Mouse (Mus musculus): ENCODE results near the gene Cox10.

Gene Cox10

DNA sequence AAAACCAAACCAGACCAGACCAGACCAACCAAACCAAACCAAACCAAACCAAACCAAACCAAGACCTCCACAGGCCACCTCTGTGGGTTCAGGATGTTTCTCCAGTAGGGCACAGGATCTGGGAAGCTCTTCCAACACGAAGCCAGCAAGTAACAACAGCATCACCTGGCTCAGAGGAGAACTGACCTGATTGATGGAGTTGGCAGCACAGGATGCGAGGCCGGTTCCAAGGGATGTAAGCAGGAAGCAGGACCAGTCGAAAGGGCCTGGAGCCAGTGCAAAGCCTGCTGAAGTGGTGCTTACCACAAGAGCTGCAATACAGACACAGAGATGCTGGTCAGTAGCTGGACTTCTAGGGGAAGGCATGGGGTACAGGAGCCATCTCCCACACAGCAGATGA lies 34.2 kb downstream of the Cox10 start:
- DNase-seq (ENCODE audit: low spot score) = no peak

DNA sequence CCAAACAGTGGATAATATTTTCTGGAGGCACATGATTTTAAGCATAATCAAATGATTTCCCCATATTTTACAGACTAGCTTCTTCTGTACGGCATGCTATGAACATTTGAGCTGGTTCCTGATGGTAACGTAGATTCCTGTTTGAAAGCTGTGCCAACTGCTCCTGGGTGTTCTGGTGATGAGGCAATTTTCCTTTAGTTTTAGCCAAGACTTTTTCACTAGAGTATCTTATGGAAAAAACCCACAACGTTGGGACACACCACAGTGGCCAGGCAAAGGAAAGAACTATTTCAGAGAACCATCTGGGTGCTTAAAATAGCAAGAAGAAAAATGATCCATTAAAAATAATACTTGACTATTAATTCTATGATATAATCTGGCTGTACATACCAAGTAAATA lies 35.2 kb downstream of the Cox10 start:
- DNase-seq (ENCODE audit: low spot score) = no peak

DNA sequence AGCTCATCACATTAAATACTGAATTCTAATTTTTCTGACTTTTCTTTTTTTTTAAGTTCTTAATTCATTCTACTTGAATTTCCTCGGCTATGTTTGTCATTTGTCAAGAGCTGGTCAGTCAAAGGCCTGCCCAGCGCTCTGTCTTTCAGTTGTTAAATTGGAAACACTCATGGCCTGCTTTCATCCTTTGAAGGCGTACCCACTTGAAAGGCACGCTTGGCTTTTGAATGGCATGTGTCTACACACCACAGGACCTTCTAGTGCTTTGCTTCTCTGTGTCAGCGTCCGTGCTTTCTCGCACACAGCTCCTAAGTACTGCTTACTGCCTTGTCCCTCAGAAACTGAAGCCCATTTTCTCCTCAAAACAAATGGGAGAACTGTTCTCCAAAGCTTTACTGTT lies 38.0 kb downstream of the Cox10 start:
- no peak for DNase-seq (ENCODE audit: low spot score)

DNA sequence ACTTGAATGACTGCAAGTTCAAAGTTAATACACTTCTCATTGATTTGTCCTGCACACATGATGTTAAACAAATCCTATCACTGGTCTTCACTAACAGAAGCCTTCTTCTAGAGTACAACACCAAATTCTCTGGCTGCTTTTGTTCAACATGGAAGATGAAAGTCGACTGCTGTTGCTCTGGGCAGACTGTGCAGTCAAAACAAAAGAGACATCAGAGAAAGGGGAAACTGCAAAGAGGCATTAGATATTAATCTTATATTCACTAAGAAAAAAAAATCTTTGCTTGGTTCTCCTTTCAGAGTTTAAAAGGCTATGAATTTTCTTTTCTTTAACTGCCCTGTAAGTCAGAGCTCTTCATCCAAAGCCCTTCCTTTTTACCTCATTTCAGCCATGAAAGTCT lies 39.7 kb downstream of the Cox10 start:
- no peak for DNase-seq (ENCODE audit: low spot score)

DNA sequence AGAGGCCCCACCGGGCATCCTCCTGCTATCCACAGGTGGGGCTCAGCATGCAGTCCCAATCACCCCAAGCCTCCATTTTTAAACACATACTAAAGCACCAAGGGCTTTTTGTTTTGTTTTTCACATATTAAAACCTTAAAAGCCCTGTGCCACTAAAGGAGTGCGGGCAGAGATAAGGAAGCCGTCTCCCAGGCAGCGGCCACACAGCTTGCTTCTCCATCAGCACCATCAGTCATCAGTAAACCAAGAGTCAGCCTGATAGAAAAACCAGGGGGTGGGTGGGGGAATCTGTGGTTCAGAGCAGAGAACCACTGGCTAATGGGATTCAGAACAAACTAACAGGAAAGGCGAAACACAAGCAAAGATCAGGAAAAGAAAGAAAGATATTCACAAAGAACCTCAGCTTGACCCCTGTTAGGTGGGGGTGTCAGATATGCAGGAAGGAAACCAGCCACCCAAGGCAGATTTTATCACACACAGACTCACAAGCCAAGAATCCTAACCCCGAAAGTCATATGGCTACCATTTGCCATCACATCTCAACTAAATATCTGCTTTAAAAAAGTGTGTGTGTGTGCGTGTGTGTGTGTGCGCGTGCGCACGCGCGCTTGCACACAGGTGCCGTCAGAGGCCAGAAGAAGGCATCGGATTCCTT lies 41.7 kb downstream of the Cox10 start:
- no peak for DNase-seq (ENCODE audit: low spot score)

DNA sequence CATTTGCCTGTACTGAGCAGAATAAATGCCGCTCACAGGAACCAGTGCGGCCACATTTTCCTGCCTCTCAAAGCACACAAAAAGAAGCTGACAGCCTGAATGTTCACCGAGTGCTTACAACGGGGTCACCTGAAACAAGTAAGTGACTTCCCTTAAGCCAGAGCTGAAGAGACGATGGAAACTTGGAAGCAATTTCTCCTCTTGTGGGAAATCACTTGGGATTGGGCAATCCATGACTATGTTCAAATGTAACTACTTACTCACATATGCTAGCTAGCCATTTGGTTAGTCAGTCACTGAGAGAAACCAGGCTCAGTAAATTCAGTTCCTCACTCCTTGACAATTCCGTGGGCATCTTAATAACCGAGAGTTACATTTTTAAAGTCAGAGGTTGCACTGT lies 43.0 kb downstream of the Cox10 start:
- DNase-seq (ENCODE audit: low spot score) = no peak

DNA sequence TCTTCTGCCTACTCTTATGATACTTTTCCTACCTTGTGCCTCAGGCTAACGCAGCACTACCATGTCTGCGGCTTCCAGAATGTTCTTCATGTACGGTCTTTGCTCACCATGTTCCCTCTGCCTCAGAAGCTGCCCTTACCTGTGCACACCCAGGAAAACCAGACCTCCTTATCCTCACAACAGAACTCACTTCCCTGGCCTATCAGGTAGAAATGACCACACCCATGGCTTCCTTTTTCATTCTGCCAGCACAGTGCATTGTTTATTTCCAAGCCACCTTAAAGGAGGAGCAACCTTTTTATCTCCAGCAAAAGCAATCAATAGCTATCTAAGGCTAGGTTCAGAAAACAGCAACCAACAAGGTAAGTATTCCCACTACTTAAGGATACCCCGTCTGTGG lies 43.6 kb downstream of the Cox10 start:
- DNase-seq (ENCODE audit: low spot score) = no peak

DNA sequence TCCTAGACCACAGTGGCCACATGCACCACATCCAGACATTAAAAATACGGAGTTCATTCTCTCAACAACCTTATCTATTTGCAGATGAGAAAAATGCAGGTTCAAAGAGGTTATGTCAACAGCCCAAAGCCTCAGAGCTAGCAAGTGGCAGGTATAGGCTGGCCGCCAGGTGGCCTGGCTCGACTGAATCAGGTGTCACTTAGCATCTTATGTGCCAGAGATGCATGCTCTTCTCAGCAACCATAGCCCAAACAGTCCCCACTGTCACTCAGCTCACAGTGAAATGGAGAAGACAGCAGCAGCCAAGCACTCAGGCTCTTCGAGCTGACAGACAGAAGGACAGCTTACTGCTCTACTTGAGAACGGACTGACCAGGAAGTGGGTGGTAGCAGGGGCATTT lies 44.6 kb downstream of the Cox10 start:
- DNase-seq (ENCODE audit: low spot score) = no peak

DNA sequence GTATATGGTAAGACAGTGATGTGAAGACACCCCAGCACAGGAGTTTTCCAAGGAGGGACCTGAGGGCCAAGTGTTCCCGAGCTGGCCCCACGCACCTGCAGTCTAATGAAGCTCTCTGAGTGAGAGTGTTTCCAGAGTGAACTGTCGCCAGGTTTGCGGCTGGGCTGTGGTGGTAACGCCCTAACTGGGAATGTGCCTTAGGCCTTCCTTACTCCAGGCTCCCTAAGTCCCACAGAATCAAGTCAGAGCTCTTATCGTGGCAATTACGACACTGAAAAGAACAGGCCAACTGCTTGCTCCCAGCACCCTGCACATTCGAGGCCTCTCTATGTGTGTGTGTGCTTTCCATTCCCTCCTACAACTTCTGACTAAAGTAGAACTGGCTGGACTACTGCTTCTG lies 51.8 kb downstream of the Cox10 start:
- no peak for DNase-seq (ENCODE audit: low spot score)

DNA sequence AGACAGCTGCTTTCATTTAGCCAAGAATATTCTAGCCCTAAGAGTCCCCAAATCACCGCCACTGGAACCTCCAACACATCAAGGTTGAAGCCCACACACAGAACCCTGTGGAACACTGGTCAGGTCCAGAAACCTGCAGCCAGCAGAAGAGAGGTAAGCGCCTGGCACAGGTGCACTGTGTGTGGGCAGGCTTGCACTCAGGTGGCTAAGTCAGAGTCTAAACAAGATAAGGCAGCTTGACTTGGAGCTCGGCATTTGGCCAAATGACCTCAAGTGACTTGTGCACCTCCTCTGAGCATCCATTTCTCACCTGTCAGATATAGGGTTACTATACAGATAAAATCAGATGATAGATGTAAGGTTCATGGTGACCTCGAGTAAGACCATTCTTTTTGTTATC lies 53.4 kb downstream of the Cox10 start:
- no peak for DNase-seq (ENCODE audit: low spot score)

DNA sequence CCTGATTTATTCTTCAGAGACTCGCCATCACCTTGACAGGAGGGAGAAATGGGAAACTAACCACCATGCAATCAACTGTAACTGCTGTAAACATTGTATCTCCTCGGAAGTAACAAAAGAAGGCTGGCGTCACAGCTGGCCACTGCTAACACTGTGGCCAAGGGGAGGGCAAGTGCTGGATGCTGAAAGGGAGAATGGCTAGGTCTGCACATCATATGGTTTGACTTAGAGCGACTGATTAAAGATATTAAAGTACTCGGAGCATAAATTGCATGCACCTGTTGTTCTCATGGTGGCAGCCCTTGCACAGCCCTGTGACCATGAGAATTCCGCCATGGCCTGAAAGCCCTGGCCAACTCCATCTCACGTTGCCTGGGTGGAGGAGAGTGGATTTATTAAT lies 54.7 kb downstream of the Cox10 start:
- no peak for DNase-seq (ENCODE audit: low spot score)

DNA sequence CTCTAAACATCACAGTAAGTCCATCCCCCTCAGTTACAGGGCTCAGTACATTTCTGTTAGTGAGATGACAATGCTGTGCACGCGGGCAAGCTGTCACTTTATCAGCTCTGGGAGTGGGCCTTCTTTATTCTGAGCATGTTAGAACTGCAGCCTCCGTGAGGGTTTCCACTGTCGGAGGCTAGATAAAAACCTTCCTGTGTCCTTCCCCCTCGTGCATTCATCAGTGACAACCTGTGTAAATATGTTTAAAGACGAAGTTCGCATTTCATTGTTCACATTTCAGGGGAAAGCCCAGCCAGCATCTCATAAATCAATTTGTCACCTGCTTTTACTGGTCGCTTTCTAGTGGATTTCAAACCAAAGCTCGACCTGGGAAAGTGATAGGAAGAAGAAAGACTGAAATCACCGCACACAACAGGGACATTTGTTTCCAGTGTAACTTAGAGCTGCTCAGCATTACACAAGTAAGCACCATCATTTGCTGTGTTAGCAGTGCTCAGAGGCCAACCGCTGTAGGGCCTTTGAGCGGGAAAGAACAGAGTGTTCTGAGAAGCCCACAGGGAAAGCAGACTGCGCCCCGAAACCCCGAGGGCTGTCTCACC lies 55.8 kb downstream of the Cox10 start:
- no peak for DNase-seq (ENCODE audit: low spot score)

DNA sequence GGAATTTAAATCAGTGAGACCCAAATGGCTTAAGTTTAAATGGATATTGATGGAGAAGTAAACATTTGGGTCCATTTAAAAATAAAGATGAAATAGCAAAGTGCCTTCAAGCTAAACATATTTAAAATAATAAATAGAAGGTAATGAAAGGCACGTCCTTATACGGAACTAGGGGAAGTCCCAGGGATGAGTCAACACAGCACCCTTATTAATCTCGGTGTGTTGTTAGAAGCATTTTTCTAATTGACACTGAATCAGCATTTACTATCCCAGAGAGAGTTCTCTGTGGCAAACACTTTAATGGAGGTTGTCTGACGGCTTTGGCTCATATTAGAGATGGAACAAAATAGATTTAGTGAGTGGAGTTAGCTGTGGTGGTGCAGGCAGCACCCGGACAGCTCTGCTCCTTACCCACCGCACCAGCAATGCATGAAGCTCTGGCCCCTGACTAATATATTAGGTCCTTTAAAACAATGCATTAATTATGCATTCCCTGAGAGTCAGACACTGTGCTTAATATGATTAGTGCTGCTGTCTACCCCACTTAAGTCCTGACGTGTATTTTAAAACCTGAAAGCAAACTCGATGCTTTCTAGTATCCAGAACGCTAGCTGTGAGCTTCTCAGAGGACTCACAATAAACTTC lies 56.7 kb downstream of the Cox10 start:
- DNase-seq (ENCODE audit: low spot score) = no peak

DNA sequence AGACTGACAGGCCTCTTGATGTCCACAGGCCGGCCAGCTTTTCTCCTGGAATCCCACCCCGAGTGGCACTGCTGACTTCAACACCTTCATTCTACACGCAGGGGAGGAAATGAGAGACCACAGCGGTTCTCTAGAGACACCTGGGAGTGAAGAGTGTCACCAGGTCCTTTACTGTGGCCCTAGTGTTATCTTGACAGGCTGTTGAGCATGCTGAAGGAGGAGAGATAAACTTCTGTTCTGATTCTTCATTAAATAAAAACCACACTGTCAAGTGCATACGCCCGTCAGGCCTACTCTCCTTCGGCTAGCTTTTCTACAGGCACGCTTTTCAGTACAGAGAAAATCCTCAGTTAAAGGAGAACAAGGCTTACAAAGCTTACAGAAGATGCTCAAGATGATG lies 60.0 kb downstream of the Cox10 start:
- DNase-seq (ENCODE audit: low spot score) = no peak

DNA sequence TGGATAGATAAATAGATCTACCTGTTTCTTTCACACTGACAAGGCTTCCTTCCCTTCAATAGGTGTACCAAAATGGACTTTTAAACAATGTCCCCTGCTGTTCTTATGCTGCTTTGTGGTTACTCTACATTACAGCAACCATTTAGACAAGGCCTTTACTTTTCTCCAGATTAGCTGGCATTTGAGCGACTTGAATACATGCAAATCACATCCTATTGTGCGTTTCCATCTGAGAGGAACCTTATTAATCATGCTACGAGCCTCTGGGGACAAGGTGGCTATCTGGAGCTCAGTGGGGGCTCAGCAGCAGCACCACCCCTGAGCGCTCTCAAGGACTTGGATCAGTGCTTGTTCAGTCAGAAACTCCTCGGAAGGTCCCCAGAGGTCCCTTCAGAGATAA lies 61.1 kb downstream of the Cox10 start:
- DNase-seq (ENCODE audit: low spot score) = no peak

DNA sequence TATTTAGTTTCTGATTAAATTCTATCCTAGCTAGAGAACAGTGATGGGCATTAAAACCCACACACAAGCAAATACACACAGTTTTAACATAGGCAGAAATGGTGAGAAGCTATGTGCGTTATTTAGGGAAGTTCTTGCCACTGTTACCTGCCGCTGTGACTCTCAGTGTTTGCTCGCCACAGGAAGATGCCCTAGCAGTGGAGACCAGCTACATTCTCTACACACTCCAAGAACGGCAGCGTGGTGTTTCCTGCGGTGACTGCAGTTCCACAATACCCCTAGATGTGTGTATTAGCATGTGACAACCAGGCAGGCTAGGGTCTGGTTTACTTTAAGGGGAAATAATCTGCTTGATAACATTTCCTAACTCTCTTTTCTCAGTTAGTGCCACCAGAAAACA lies 64.0 kb downstream of the Cox10 start:
- DNase-seq (ENCODE audit: low spot score) = no peak

DNA sequence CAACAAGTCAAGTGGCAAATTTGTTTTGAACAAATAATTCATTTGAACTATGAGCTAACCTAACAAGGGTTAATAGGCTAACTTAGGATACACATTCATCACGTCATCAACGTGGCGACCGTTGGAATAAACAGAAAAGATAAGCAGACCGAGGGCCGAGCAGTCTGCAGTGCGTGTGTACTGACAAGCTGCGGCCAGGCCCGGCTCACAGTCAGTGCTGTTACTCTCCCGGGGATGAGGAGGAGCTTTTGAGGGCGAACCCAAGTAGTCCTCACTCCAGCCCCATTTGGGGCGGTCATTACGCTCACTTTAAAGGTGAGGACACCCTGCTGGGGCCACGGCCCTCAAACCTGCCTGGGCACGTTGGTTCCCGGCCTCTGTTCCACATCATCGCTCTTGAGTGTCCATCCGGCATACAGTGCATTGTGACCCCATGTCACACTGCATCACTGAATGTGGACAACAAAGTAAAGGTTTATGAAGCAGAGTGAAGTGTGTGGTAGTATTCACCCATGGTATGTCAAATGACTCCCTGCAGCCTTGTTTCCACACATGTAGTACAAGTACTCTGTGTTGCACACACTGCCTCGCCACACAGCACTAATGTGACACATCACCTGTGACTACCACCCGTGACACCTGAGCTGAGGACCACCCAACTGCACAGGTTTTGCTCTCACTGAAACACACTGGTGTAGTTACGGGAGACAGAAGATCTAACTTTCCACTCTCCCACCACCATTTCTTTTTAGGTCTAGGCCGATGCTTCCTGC lies 68.4 kb downstream of the Cox10 start:
- no peak for DNase-seq (ENCODE audit: low spot score)

DNA sequence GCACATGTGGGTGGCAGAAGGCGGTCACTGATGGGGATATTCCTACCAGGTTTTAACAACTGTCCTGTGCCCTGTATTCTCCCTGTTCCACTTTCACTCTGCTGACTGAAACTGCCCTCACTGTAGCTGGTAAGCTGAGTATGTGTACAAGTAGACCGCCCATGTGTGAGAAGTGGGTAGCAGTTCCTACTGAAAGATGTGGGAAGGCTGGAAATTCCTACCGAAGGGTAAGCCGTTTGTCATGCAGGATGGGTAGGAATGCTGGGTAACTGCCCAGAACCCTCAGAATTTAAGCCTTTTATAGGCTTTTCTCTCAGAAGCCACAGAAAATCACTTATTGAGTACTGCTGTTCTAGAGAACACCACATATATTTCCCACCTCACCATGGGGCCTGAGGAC lies 75.1 kb downstream of the Cox10 start:
- DNase-seq (ENCODE audit: low spot score) = no peak

DNA sequence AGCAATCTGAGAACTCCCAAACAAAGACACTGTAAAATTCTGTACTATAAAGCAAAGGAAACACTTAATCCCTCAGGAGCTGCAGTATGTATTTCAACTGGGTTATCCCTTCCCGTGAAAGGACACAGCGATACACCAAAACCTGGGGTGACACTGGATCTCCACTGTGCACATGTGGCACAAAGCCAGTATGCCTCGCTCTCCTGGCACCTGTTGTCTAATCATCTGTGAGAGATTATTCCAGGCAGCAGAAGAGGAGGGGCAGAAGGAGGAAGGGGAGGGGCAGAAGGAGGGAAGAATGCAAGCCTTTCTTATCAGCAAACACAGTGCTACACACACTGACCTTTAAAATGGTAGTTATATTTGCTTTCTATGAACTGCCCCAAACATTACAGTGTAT lies 75.8 kb downstream of the Cox10 start:
- no peak for DNase-seq (ENCODE audit: low spot score)

DNA sequence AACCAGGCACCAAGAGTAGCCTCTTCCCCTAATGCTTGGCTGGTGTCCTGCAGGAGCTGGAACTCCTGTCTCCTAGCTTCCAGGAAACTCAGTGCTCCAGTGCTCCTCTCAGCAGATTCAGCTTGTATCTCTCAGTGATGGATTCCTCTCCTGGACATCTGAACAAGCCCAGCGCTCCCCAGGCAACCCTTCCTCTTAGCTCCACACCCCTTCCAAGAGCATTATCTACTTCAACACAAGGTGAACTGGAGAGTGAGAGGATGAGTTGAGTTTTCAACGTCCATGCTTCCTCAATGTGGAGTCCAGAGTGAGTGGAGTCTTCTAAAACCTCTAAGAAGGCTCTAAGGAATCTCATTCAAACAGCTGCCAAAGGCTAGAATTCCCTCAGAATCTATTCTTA lies 76.6 kb downstream of the Cox10 start:
- DNase-seq (ENCODE audit: low spot score) = no peak

DNA sequence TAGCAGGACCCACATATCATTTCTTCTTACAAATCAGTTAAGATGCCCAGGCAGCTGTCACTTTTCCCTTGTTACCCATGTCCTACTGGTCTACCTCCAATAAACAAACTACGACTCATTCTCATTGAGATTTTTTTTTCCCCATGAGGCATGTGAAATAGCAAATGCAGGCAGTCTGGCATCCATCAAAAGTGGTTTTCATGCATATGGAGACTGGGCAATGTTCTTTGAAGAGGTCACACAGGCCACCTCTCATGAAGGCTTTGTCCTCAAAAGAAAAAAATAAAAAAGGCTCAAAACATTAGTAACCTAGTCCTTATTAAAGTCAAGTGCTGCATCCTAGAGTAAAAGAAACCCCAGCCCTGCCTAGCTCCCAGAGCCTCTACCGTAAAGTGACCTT lies 78.2 kb downstream of the Cox10 start:
- DNase-seq (ENCODE audit: low spot score) = no peak

DNA sequence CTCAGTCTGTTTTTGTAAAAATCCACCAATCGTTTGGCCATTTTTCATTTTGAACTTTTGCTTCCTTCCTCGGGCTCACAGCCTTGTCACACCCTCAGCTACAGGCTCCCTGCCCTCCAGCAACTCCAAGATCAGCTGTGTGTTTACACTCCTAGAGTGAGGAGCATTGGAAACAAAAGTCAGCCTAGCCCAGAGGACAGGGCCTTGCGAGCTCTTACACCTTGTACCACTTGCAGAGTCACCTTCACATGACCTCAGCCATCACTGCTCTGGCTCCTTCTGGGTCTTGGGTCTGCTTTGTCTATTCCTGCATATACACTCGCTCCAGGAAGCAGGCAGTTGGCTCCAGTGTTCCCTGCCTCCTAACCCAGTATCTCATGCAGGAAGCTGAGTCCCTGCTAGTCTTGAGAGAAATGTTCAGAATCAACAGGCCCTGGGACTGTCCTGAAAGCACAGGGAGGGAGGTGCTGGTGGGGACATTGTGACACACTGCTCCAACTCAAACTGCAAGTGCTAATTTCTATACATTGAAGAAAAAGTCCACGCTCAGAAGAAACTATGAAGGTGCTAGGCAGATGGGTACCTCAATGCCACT lies 79.0 kb downstream of the Cox10 start:
- DNase-seq (ENCODE audit: low spot score) = no peak

DNA sequence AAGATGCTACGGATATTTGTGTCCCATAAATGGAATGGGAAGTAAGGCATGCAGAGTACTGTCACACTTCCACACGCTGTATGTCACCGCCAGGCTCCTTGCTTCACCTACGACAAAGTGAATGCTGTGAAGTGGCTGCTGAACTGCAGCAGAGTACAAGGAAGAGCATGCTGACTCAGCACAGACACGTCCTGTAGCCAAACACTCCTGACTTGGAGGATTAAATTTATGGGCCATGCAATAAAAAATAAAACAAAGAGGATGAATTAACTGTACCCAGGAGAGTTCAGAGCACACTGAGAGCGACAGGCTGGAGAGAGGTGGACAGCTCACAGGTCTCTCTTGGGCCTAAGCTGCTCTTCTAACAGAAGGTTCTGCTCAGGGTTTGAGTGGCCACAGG lies 79.8 kb downstream of the Cox10 start:
- DNase-seq (ENCODE audit: low spot score) = no peak
